Mouse (Mus musculus) bone marrow, adult 2 months (tissue): ENCODE results near the gene Gm17490.
"Not testable (repeated sequence)": the region's sequence is repeated elsewhere in the genome, so short reads cannot be mapped to it uniquely, and the experiment has no call there.

Source experiments
- CTCF ChIP-seq: fragments of 200-500 bp; IDR thresholded peaks from 2 replicates; pipeline ENCODE4 v1.5.1; 2011; ENCODE audit warnings: low read length, control low read depth; ENCODE audit not compliant: control insufficient read depth, insufficient read depth
- POLR2A ChIP-seq: fragments of 200-500 bp; IDR thresholded peaks from 2 replicates; pipeline ENCODE4 v1.6.1; 2011; ENCODE audit warnings: low read depth, mild to moderate bottlenecking, control low read depth, low read length, borderline replicate concordance; ENCODE audit not compliant: control insufficient read depth

DNA sequence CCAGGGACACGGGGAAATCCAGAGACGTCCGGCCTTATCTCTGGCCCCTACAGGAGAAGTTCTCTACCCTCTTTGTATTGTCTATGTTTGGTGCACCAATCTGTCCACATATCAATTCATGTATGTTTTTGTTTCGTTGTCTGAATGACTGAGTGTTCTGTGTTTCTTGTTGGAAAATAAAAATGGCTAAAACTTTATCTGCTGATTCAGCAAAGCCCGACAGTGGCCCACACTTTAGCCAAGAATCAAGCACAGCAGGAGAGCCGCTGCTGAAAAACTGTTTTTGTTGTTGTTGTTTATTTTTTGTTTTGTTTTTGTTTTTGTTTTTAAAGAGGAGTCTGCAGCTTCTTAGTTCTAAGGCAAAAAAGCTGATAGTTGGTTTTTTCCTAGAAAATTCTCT is 13.1 kb downstream of the Gm17490 start:
- not testable (repeated sequence) for TF ChIP-seq POLR2A, CTCF
